Mouse (Mus musculus) limb, embryonic 11.5 days (tissue): ENCODE results near the gene Spock2. TPM values are rescaled to one million over a fixed set of nuclear protein-coding genes. Genes with fewer than 3 reads are reported as not detected.
A peak's percentile ranks its signal among the peaks of the same experiment; 100 is the strongest.

Experiments used
- ATAC-seq: fragments of 200-750 bp; cut with Nextera tagmentation; 2 replicates; pipeline ENCODE4 v1.8.0; 2017; ENCODE audit warnings: low read depth; ENCODE audit not compliant: insufficient number of reproducible peaks, low FRiP score, low TSS enrichment
- DNase-seq: peaks from one replicate; pipeline ENCODE4 v3.0.0-alpha.2; 2015; ENCODE audit warnings: low spot score
- H3K27ac ChIP-seq: fragments of 300-500 bp; sonication (generic); replicated peaks from 2 replicates; pipeline ENCODE4 v1.5.1; 2014; ENCODE audit warnings: low read depth, mild to moderate bottlenecking, low read length
- H3K27me3 ChIP-seq: fragments of 300-500 bp; sonication (generic); 2 replicates; pipeline ENCODE4 v1.6.1; 2014; ENCODE audit warnings: mild to moderate bottlenecking, low read length, mixed read lengths; ENCODE audit not compliant: control insufficient read depth, insufficient read depth
- H3K36me3 ChIP-seq: fragments of 300-500 bp; sonication (generic); 2 replicates; pipeline ENCODE4 v1.6.1; 2014; ENCODE audit warnings: mild to moderate bottlenecking, low read length, moderate library complexity, mixed read lengths; ENCODE audit not compliant: control insufficient read depth, insufficient read depth
- H3K4me1 ChIP-seq: fragments of 300-500 bp; sonication (generic); 2 replicates; pipeline ENCODE4 v1.6.1; 2014; ENCODE audit warnings: low read length, mixed read lengths; ENCODE audit not compliant: control insufficient read depth, insufficient read depth
- H3K4me2 ChIP-seq: fragments of 300-500 bp; sonication (generic); 2 replicates; pipeline ENCODE4 v1.6.1; 2014; ENCODE audit warnings: low read depth, mild to moderate bottlenecking, moderate library complexity; ENCODE audit not compliant: severe bottlenecking
- H3K4me3 ChIP-seq: fragments of 300-500 bp; sonication (generic); 2 replicates; pipeline ENCODE4 v1.5.1; 2014; ENCODE audit warnings: low read depth, low read length
- H3K9ac ChIP-seq: fragments of 300-500 bp; sonication (generic); 2 replicates; pipeline ENCODE4 v1.6.1; 2014; ENCODE audit warnings: mild to moderate bottlenecking, low read length
- H3K9me3 ChIP-seq: fragments of 300-500 bp; sonication (generic); 2 replicates; pipeline ENCODE4 v1.6.1; 2016; ENCODE audit warnings: low read length; ENCODE audit not compliant: control insufficient read depth
- WGBS: fragments of 180-500 bp; shearing (Covaris S2); extraction: QIAGEN DNeasy Blood & Tissue Kit; methylation state at CpG from one replicate; pipeline ENCODE4 v1.1.7; 2014; 5-methylcytosine and 5-hydroxymethylcytosine counted together
- polyA plus RNA-seq: library from polyadenylated mRNA; unstranded; fragments of >200 nt; fragmentation: Nextera tagmentation; extraction: Ambion mirVana; gene quantifications from 2 replicates; pipeline ENCODE4 v1.2.1, GENCODE M21; 2014

The Spock2 gene
- polyA plus RNA-seq, 1 experiment from 2014 or later = 2.0 TPM

- peak overlapping the region; percentile 36; the same call in 1 of the 2 replicates for H3K27ac ChIP-seq
- 0 out of 2 replicates have a peak overlapping the region, but pooled peaks have one; percentile 22 for H3K9ac ChIP-seq
- no peak for ATAC-seq
- H3K36me3 ChIP-seq = no peaks in the 10 kb centered on the region
- H3K27me3 ChIP-seq = no peaks in the 10 kb centered on the region
- no peaks in the 10 kb centered on the region for H3K9me3 ChIP-seq
- H3K4me1 ChIP-seq = peaks cover 22% of the 10 kb centered on the region
- H3K4me3 ChIP-seq = no peak overlapping the region
- 77% methylated on average over 3 of the region's 3 CpGs for WGBS
- DNase-seq = no peak
- no peak overlapping the region for H3K4me2 ChIP-seq
Measured at GRCm38 (mm10) chr10:60080171-60080570, 25.8 kb upstream of the Spock2 start.

- H3K27me3 ChIP-seq = no peaks in the 10 kb centered on the region
- no peak overlapping the region for H3K4me3 ChIP-seq
- no peak overlapping the region for H3K4me2 ChIP-seq
- peak overlapping the region; percentile 77 for H3K27ac ChIP-seq
- peak overlapping the region; percentile 30; the same call in 1 of the 2 replicates for H3K9ac ChIP-seq
- WGBS = 21% methylated on average over 5 of the region's 5 CpGs
- DNase-seq (peak; percentile 27), ATAC-seq (no peak)
- no peaks in the 10 kb centered on the region for H3K36me3 ChIP-seq
- no peaks in the 10 kb centered on the region for H3K9me3 ChIP-seq
- H3K4me1 ChIP-seq = peaks cover 22% of the 10 kb centered on the region
Measured at GRCm38 (mm10) chr10:60080601-60080981, 25.4 kb upstream of the Spock2 start.

- no peaks in the 10 kb centered on the region for H3K27me3 ChIP-seq
- 47% methylated on average over 21 of the region's 21 CpGs for WGBS
Measured at GRCm38 (mm10) chr10:60080982-60081825, 24.8 kb upstream of the Spock2 start.

GRCm38 (mm10) chr10:60081905-60082304, 24.1 kb upstream of the Spock2 start:
- Histone ChIP-seq H3K4me2 (no peak overlapping the region), H3K4me3 (no peak overlapping the region), H3K27me3 (no peaks in the 10 kb centered on the region), H3K9me3 (no peaks in the 10 kb centered on the region), H3K36me3 (no peaks in the 10 kb centered on the region), H3K9ac (no peak overlapping the region), H3K4me1 (peaks cover 22% of the 10 kb centered on the region), H3K27ac (no peak overlapping the region; the same call in 1 of the 2 replicates)
- DNase-seq (no peak), ATAC-seq (no peak)
- 82% methylated on average over 5 of the region's 5 CpGs for WGBS

More at GRCm38 (mm10) chr10:60080982-60081825, 24.8 kb upstream of the Spock2 start:
- Histone ChIP-seq H3K9me3 (no peaks in the 10 kb centered on the region), H3K4me3 (no peak overlapping the region), H3K36me3 (no peaks in the 10 kb centered on the region), H3K4me2 (0 out of 2 replicates have a peak overlapping the region, but pooled peaks have one; percentile 7), H3K9ac (peak overlapping the region; percentile 30; the same call in 1 of the 2 replicates), H3K4me1 (peaks cover 22% of the 10 kb centered on the region), H3K27ac (peak overlapping the region; percentile 77)
- DNase-seq (peak; percentile 50), ATAC-seq (no peak)

GRCm38 (mm10) chr10:60084065-60084464, 22.0 kb upstream of the Spock2 start:
- WGBS = 85% methylated on average over 4 of the region's 4 CpGs
- ATAC-seq = no peak
- no peak for DNase-seq
- Histone ChIP-seq H3K9ac (no peak overlapping the region), H3K4me1 (peaks cover 22% of the 10 kb centered on the region), H3K36me3 (no peaks in the 10 kb centered on the region), H3K27ac (no peak overlapping the region), H3K4me3 (no peak overlapping the region), H3K9me3 (no peaks in the 10 kb centered on the region), H3K4me2 (no peak overlapping the region), H3K27me3 (no peaks in the 10 kb centered on the region)

- no peak overlapping the region for H3K4me2 ChIP-seq
- H3K4me1 ChIP-seq = no peaks in the 10 kb centered on the region
- no peak overlapping the region for H3K4me3 ChIP-seq
- H3K36me3 ChIP-seq = no peaks in the 10 kb centered on the region
- H3K27me3 ChIP-seq = no peaks in the 10 kb centered on the region
- H3K9ac ChIP-seq = no peak overlapping the region
- ATAC-seq (no peak), DNase-seq (no peak)
- 84% methylated on average over 2 of the region's 2 CpGs for WGBS
- no peak overlapping the region for H3K27ac ChIP-seq
- H3K9me3 ChIP-seq = no peaks in the 10 kb centered on the region
Measured at GRCm38 (mm10) chr10:60092311-60092710, 13.7 kb upstream of the Spock2 start.

- WGBS = 89% methylated on average over 2 of the region's 2 CpGs
- Histone ChIP-seq H3K4me2 (no peak overlapping the region), H3K4me1 (no peaks in the 10 kb centered on the region), H3K4me3 (no peak overlapping the region), H3K9me3 (no peaks in the 10 kb centered on the region), H3K36me3 (no peaks in the 10 kb centered on the region), H3K27me3 (no peaks in the 10 kb centered on the region), H3K9ac (no peak overlapping the region), H3K27ac (no peak overlapping the region)
- no peak for DNase-seq
- no peak for ATAC-seq
Measured at GRCm38 (mm10) chr10:60093751-60094150, 12.3 kb upstream of the Spock2 start.

GRCm38 (mm10) chr10:60095558-60095957, 10.5 kb upstream of the Spock2 start:
- H3K27me3 ChIP-seq = no peaks in the 10 kb centered on the region
- no peak overlapping the region for H3K27ac ChIP-seq
- H3K9ac ChIP-seq = no peak overlapping the region
- WGBS = 94% methylated on average over 2 of the region's 2 CpGs
- no peak overlapping the region for H3K4me2 ChIP-seq
- H3K36me3 ChIP-seq = no peaks in the 10 kb centered on the region
- DNase-seq = no peak
- no peak overlapping the region for H3K4me3 ChIP-seq
- H3K4me1 ChIP-seq = no peaks in the 10 kb centered on the region
- no peak for ATAC-seq
- no peaks in the 10 kb centered on the region for H3K9me3 ChIP-seq
